Mouse (Mus musculus): ENCODE data around the gene Pbx1. TPM values are rescaled to one million over a fixed set of nuclear protein-coding genes. Genes with fewer than 3 reads are reported as not detected.

Pbx1 gene
- total and polyA plus RNA-seq, 3 experiments, result 0.10 TPM; not detected in 2

- Histone ChIP-seq H3K79me2 (ENCODE audit: control insufficient read depth, insufficient read depth, low read length, poor library complexity) (no peaks in the 10 kb centered on the region), H3K4me1 (ENCODE audit: control insufficient read depth in 1 of 2, insufficient read depth in 2 of 2, low read length in 2 of 2) (no peaks in the 10 kb centered on the region), H3K4me3 (ENCODE audit: control insufficient read depth in 1 of 2, insufficient read depth in 1 of 2, low read depth in 2 of 2, low read length in 2 of 2) (no peak overlapping the region), H3K27ac (ENCODE audit: control insufficient read depth, low read depth, low read length) (no peak overlapping the region), H3K27me3 (ENCODE audit: control insufficient read depth in 1 of 2, insufficient read depth in 2 of 2, low read length in 2 of 2) (no peaks in the 10 kb centered on the region; a peak in 1 of 4 replicates), H3K36me3 (ENCODE audit: control insufficient read depth in 1 of 2, insufficient read depth in 2 of 2, low read length in 2 of 2) (no peaks in the 10 kb centered on the region), H3K9ac (ENCODE audit: control insufficient read depth, low read depth, low read length, poor library complexity, severe bottlenecking) (no peak overlapping the region), H3K9me3 (replicated peaks; ENCODE audit: insufficient read depth, low read length) (no peaks in the 10 kb centered on the region)
- TF ChIP-seq GATA1 (IDR thresholded peaks at IDR 0.05; ENCODE audit: low read depth, low read length) (no peak), ZC3H11A (IDR thresholded peaks at IDR 0.05; ENCODE audit: low read depth, low read length) (no peak), MAZ (IDR thresholded peaks at IDR 0.05; ENCODE audit: low read depth, low read length) (no peak), ZNF384 (IDR thresholded peaks at IDR 0.05; ENCODE audit: low read depth, low read length) (no peak), E2F4 (IDR thresholded peaks at IDR 0.05; ENCODE audit: borderline replicate concordance, low read depth, low read length) (no peak), NRF1 (IDR thresholded peaks at IDR 0.05; ENCODE audit: insufficient read depth, low read depth, low read length, poor library complexity, severe bottlenecking) (no peak), JUND (IDR thresholded peaks at IDR 0.05; ENCODE audit: low read depth, low read length) (no peak), EP300 (IDR thresholded peaks at IDR 0.05; ENCODE audit: low read depth in 1 of 2, low read length in 2 of 2) (no peak), GABPA (IDR thresholded peaks at IDR 0.05; ENCODE audit: low read depth, low read length) (no peak), TCF12 (IDR thresholded peaks at IDR 0.05; ENCODE audit: low read depth, low read length) (no peak), CHD1 (IDR thresholded peaks at IDR 0.05; ENCODE audit: low read depth, low read length) (no peak), SIN3A (IDR thresholded peaks at IDR 0.05; ENCODE audit: low read length) (no peak), CTCF (IDR thresholded peaks at IDR 0.05 in 2 of 3, conservative IDR thresholded peaks at IDR 0.05 in 1 of 3; ENCODE audit: control insufficient read depth in 1 of 3, insufficient read depth in 1 of 3, low read depth in 2 of 3, low read length in 3 of 3, poor library complexity in 1 of 3, severe bottlenecking in 1 of 3) (no peak)
- no peak for DNase-seq (ENCODE audit: low read depth, low spot score)
Observed at GRCm38 (mm10) chr1:168344262-168344661, 87.8 kb downstream of the Pbx1 start.

GRCm38 (mm10) chr1:168342269-168342668, 89.8 kb downstream of the Pbx1 start:
- Histone ChIP-seq H3K27me3 (ENCODE audit: control insufficient read depth in 1 of 2, insufficient read depth in 2 of 2, low read length in 2 of 2) (no peaks in the 10 kb centered on the region; a peak in 1 of 4 replicates), H3K4me3 (ENCODE audit: control insufficient read depth in 1 of 2, insufficient read depth in 1 of 2, low read depth in 2 of 2, low read length in 2 of 2) (no peak overlapping the region), H3K79me2 (ENCODE audit: control insufficient read depth, insufficient read depth, low read length, poor library complexity) (no peaks in the 10 kb centered on the region), H3K36me3 (ENCODE audit: control insufficient read depth in 1 of 2, insufficient read depth in 2 of 2, low read length in 2 of 2) (no peaks in the 10 kb centered on the region), H3K9ac (ENCODE audit: control insufficient read depth, low read depth, low read length, poor library complexity, severe bottlenecking) (no peak overlapping the region), H3K4me1 (ENCODE audit: control insufficient read depth in 1 of 2, insufficient read depth in 2 of 2, low read length in 2 of 2) (no peaks in the 10 kb centered on the region), H3K27ac (ENCODE audit: control insufficient read depth, low read depth, low read length) (no peak overlapping the region), H3K9me3 (replicated peaks; ENCODE audit: insufficient read depth, low read length) (no peaks in the 10 kb centered on the region)
- DNase-seq (ENCODE audit: low read depth, low spot score), result no peak
- TF ChIP-seq USF1 (IDR thresholded peaks at IDR 0.05; ENCODE audit: low read depth, low read length) (no peak), POLR2A (IDR thresholded peaks at IDR 0.05; ENCODE audit: control insufficient read depth in 1 of 2, insufficient read depth in 1 of 2, low read depth in 1 of 2, low read length in 2 of 2, poor library complexity in 1 of 2) (no peak), CHD1 (IDR thresholded peaks at IDR 0.05; ENCODE audit: low read depth, low read length) (no peak)

GRCm38 (mm10) chr1:168341863-168342262, 90.2 kb downstream of the Pbx1 start:
- no peak overlapping the region for H3K27ac ChIP-seq (ENCODE audit: control insufficient read depth, low read depth, low read length)
- H3K9ac ChIP-seq (ENCODE audit: control insufficient read depth, low read depth, low read length, poor library complexity, severe bottlenecking), result no peak overlapping the region
- H3K4me1 ChIP-seq (ENCODE audit: control insufficient read depth in 1 of 2, insufficient read depth in 2 of 2, low read length in 2 of 2), result no peaks in the 10 kb centered on the region
- H3K36me3 ChIP-seq (ENCODE audit: control insufficient read depth in 1 of 2, insufficient read depth in 2 of 2, low read length in 2 of 2), result no peaks in the 10 kb centered on the region
- no peaks in the 10 kb centered on the region for H3K9me3 ChIP-seq (replicated peaks; ENCODE audit: insufficient read depth, low read length)
- H3K27me3 ChIP-seq (ENCODE audit: control insufficient read depth in 1 of 2, insufficient read depth in 2 of 2, low read length in 2 of 2), result no peaks in the 10 kb centered on the region; a peak in 1 of 4 replicates
- no peak overlapping the region for H3K4me3 ChIP-seq (ENCODE audit: control insufficient read depth in 1 of 2, insufficient read depth in 1 of 2, low read depth in 2 of 2, low read length in 2 of 2)
- no peak for DNase-seq (ENCODE audit: low read depth, low spot score)
- no peaks in the 10 kb centered on the region for H3K79me2 ChIP-seq (ENCODE audit: control insufficient read depth, insufficient read depth, low read length, poor library complexity)
- TF ChIP-seq CHD2 (IDR thresholded peaks at IDR 0.05; ENCODE audit: low read length), result no peak
- no peak for TF ChIP-seq ZMIZ1 (IDR thresholded peaks at IDR 0.05; ENCODE audit: low read depth, low read length)
- TF ChIP-seq EP300 (IDR thresholded peaks at IDR 0.05; ENCODE audit: low read depth in 1 of 2, low read length in 2 of 2), result no peak
- TF ChIP-seq NELFE (IDR thresholded peaks at IDR 0.05; ENCODE audit: low read depth, low read length), result no peak
- no peak for TF ChIP-seq MAZ (IDR thresholded peaks at IDR 0.05; ENCODE audit: low read depth, low read length)
- TF ChIP-seq POLR2AphosphoS2 (IDR thresholded peaks at IDR 0.05; ENCODE audit: low read length), result no peak
- TF ChIP-seq CTCF (IDR thresholded peaks at IDR 0.05 in 2 of 3, conservative IDR thresholded peaks at IDR 0.05 in 1 of 3; ENCODE audit: control insufficient read depth in 1 of 3, insufficient read depth in 1 of 3, low read depth in 2 of 3, low read length in 3 of 3, poor library complexity in 1 of 3, severe bottlenecking in 1 of 3), result no peak
- no peak for TF ChIP-seq GATA1 (IDR thresholded peaks at IDR 0.05; ENCODE audit: low read depth, low read length)
- TF ChIP-seq HCFC1 (IDR thresholded peaks at IDR 0.05; ENCODE audit: low read depth, low read length), result no peak
- TF ChIP-seq TAL1 (IDR thresholded peaks at IDR 0.05; ENCODE audit: low read length), result no peak
- TF ChIP-seq POLR2A (IDR thresholded peaks at IDR 0.05; ENCODE audit: control insufficient read depth in 1 of 2, insufficient read depth in 1 of 2, low read depth in 1 of 2, low read length in 2 of 2, poor library complexity in 1 of 2), result no peak
- TF ChIP-seq ETS1 (IDR thresholded peaks at IDR 0.05; ENCODE audit: low read depth, low read length), result no peak
- no peak for TF ChIP-seq MAX (IDR thresholded peaks at IDR 0.05; ENCODE audit: low read length)
- TF ChIP-seq UBTF (IDR thresholded peaks at IDR 0.05; ENCODE audit: borderline replicate concordance, insufficient read depth, low read depth, low read length), result no peak
- no peak for TF ChIP-seq BHLHE40 (IDR thresholded peaks at IDR 0.05; ENCODE audit: borderline replicate concordance, low read depth, low read length)
- no peak for TF ChIP-seq RCOR1 (IDR thresholded peaks at IDR 0.05; ENCODE audit: low read depth, low read length)

Measured in MEL (cell line).